Mouse (Mus musculus) testis, adult 2 months (tissue): ENCODE results near the gene Mccc2.

Source experiments
- CTCF ChIP-seq: fragments of 200-500 bp; IDR thresholded peaks from 2 replicates; pipeline ENCODE4 v1.5.1; 2012; ENCODE audit warnings: low read depth, mild to moderate bottlenecking, inconsistent platforms, low read length, moderate library complexity; ENCODE audit not compliant: control insufficient read depth, insufficient read depth, insufficient replicate concordance
- POLR2A ChIP-seq: fragments of 200-500 bp; IDR thresholded peaks from 2 replicates; pipeline ENCODE4 v1.6.1; 2012; ENCODE audit warnings: low read depth, mild to moderate bottlenecking, inconsistent platforms, low read length, moderate library complexity; ENCODE audit not compliant: control insufficient read depth

GRCm38 (mm10) chr13:99983320-99983719, 32.1 kb downstream of the Mccc2 start:
- TF ChIP-seq CTCF, result no peak
- TF ChIP-seq POLR2A, result no peak
